ENCODE assay signal across 18 mouse cellular contexts in genomic region chr14:91014712-91015111, GRCm38 (mm10).
DNase-seq lines count a peak whose midpoint lies in the region; ATAC-seq and TF ChIP-seq lines count a peak whose summit lies in the region.
"Had no signal": no experiment of that assay in that cellular context is flagged by ENCODE, and none has a peak within 500 bp of the region (broad histone marks: within the 10 kb centered on the region; RNA-seq: fewer than 3 reads in every experiment).

No protein-coding gene starts in this region.

- no peaks in the 10 kb centered on the region for H3K36me3 ChIP-seq in embryonic facial prominence, embryonic 14.5 days (ENCODE audit: control insufficient read depth, insufficient read depth, low read length)
- no peaks in the 10 kb centered on the region for H3K36me3 ChIP-seq in embryonic facial prominence, embryonic 10.5 days (replicated peaks)
- no peaks in the 10 kb centered on the region for H3K36me3 ChIP-seq in kidney, postnatal 0 days (ENCODE audit: insufficient read depth, low read length)
- H3K36me3 ChIP-seq: G1E; intestine, embryonic 15.5 days; limb, embryonic 12.5 days; liver, embryonic 15.5 days had no signal

- peak; percentile 61 for TF ChIP-seq CTCF in kidney, postnatal 0 days (IDR thresholded peaks at IDR 0.05; ENCODE audit: low read depth)

- WGBS in embryonic facial prominence, embryonic 14.5 days = 59% methylated on average over 1 of the region's 1 CpGs
- 84% methylated on average over 1 of the region's 1 CpGs for WGBS in embryonic facial prominence, embryonic 10.5 days
- WGBS in kidney, postnatal 0 days = 55% methylated on average over 1 of the region's 1 CpGs

- no peaks in the 10 kb centered on the region for H3K27me3 ChIP-seq in embryonic facial prominence, embryonic 14.5 days (replicated peaks; ENCODE audit: control insufficient read depth, insufficient read depth, low read length)
- no peaks in the 10 kb centered on the region for H3K27me3 ChIP-seq in embryonic facial prominence, embryonic 10.5 days (replicated peaks; ENCODE audit: low read depth, poor library complexity, severe bottlenecking)
- no peaks in the 10 kb centered on the region for H3K27me3 ChIP-seq in kidney, postnatal 0 days (ENCODE audit: insufficient read depth, low read length)
- H3K27me3 ChIP-seq: intestine, embryonic 15.5 days; limb, embryonic 12.5 days; liver, embryonic 15.5 days had no signal

- DNase-seq in embryonic facial prominence, embryonic 14.5 days (ENCODE audit: low spot score) = peak; percentile 9
- DNase-seq in embryonic facial prominence, embryonic 10.5 days (ENCODE audit: low spot score) = no peak
- peak; percentile 22 for DNase-seq in kidney, postnatal 0 days (ENCODE audit: low spot score)
- no peak for DNase-seq in kidney, adult 8-10 months
- DNase-seq in A20 (ENCODE audit: low read depth, low spot score) = peak; percentile 43
- peak; percentile 18 for DNase-seq in retina, embryonic 14.5 days (ENCODE audit: low spot score)
- DNase-seq in left cerebral cortex, adult 8-10 months (ENCODE audit: low spot score in 2 of 2) = no peak
- DNase-seq: adrenal gland, postnatal 36 days; gastrocnemius, postnatal 25 days; kidney, postnatal 36 days; layer of hippocampus, postnatal 36 days; thymus, postnatal 36 days had no signal

- H3K4me1 ChIP-seq in embryonic facial prominence, embryonic 14.5 days (ENCODE audit: control insufficient read depth, insufficient read depth, low read length) = no peaks in the 10 kb centered on the region
- H3K4me1 ChIP-seq in embryonic facial prominence, embryonic 10.5 days = no peaks in the 10 kb centered on the region
- no peaks in the 10 kb centered on the region for H3K4me1 ChIP-seq in kidney, postnatal 0 days (replicated peaks; ENCODE audit: insufficient read depth, low read length)
- H3K4me1 ChIP-seq: intestine, embryonic 15.5 days; limb, embryonic 12.5 days; liver, embryonic 15.5 days had no signal

- H3K4me3 ChIP-seq in embryonic facial prominence, embryonic 14.5 days (ENCODE audit: low read depth, low read length) = no peak overlapping the region
- no peak overlapping the region for H3K4me3 ChIP-seq in embryonic facial prominence, embryonic 10.5 days
- H3K4me3 ChIP-seq in kidney, postnatal 0 days (replicated peaks; ENCODE audit: low read depth, low read length) = no peak overlapping the region
- H3K4me3 ChIP-seq: intestine, embryonic 15.5 days; limb, embryonic 12.5 days; liver, embryonic 15.5 days; myocyte had no signal

- H3K27ac ChIP-seq in embryonic facial prominence, embryonic 14.5 days (replicated peaks; ENCODE audit: low read depth, low read length) = no peak overlapping the region
- no peak overlapping the region for H3K27ac ChIP-seq in embryonic facial prominence, embryonic 10.5 days (replicated peaks)
- no peak overlapping the region for H3K27ac ChIP-seq in kidney, postnatal 0 days
- H3K27ac ChIP-seq: intestine, embryonic 15.5 days; limb, embryonic 12.5 days; liver, embryonic 15.5 days had no signal

- no peak overlapping the region for H3K4me2 ChIP-seq in embryonic facial prominence, embryonic 14.5 days (ENCODE audit: low read depth, low read length)
- H3K4me2 ChIP-seq in kidney, postnatal 0 days (ENCODE audit: low read length) = no peak overlapping the region
- H3K4me2 ChIP-seq: heart, embryonic 11.5 days; intestine, embryonic 15.5 days; limb, embryonic 12.5 days; liver, embryonic 15.5 days had no signal

- ATAC-seq in embryonic facial prominence, embryonic 14.5 days (ENCODE audit: low read depth) = no peak
- no peak for ATAC-seq in kidney, postnatal 0 days (replicated peaks; ENCODE audit: low FRiP score, low read depth)
- ATAC-seq: intestine, embryonic 15.5 days had no signal

- no peaks in the 10 kb centered on the region for H3K9me3 ChIP-seq in embryonic facial prominence, embryonic 14.5 days (ENCODE audit: control insufficient read depth, low read length)
- H3K9me3 ChIP-seq in embryonic facial prominence, embryonic 10.5 days = no peaks in the 10 kb centered on the region
- no peaks in the 10 kb centered on the region for H3K9me3 ChIP-seq in kidney, postnatal 0 days (replicated peaks; ENCODE audit: low read length)
- H3K9me3 ChIP-seq: intestine, embryonic 15.5 days; limb, embryonic 12.5 days; liver, embryonic 15.5 days had no signal

- no peak overlapping the region for H3K9ac ChIP-seq in embryonic facial prominence, embryonic 14.5 days (ENCODE audit: low read depth, low read length)
- H3K9ac ChIP-seq in kidney, postnatal 0 days (ENCODE audit: low read depth, low read length) = no peak overlapping the region
- H3K9ac ChIP-seq: intestine, embryonic 15.5 days; limb, embryonic 12.5 days; liver, embryonic 15.5 days had no signal

Comparison
In these comparisons a context has a peak if more than half of its experiments do, and no peak if none do; other contexts are left out.
1. DNase-seq: peak in embryonic facial prominence, embryonic 14.5 days (single experiment), kidney, postnatal 0 days (single experiment), A20 (single experiment) and retina, embryonic 14.5 days (single experiment); none in embryonic facial prominence, embryonic 10.5 days (single experiment), kidney, adult 8-10 months (0 of 2) and left cerebral cortex, adult 8-10 months (0 of 2).